Mouse (Mus musculus): ENCODE results near the gene Fip1l1. TPM values are rescaled to one million over a fixed set of nuclear protein-coding genes. Genes with fewer than 3 reads are reported as not detected.

Gene Fip1l1
- polyA plus RNA-seq (2017; shearing (Covaris generic)): 10 to 100 TPM; 72.6 to 82.9 TPM

- peak; percentile 71 for ATAC-seq
Observed at GRCm38 (mm10) chr5:74535240-74536021, at the start of gene Fip1l1. TSS of gene Fip1l1 (plus strand) at chr5:74535449.

- ATAC-seq: no peak
Observed at GRCm38 (mm10) chr5:74492705-74493104, 42.5 kb upstream of the Fip1l1 start.

GRCm38 (mm10) chr5:74511686-74512085 lies 23.6 kb upstream of the Fip1l1 start:
- ATAC-seq: no peak

GRCm38 (mm10) chr5:74527025-74527424 lies 8.2 kb upstream of the Fip1l1 start:
- ATAC-seq: no peak

GRCm38 (mm10) chr5:74530785-74531184 lies 4.5 kb upstream of the Fip1l1 start:
- ATAC-seq: no peak

- ATAC-seq: peak; percentile 88
Observed at GRCm38 (mm10) chr5:74531630-74532280, 3.5 kb upstream of the Fip1l1 start, which contains the start of gene Scfd2. TSS of gene Scfd2 (minus strand) at chr5:74531759.

- no peak for ATAC-seq
Observed at GRCm38 (mm10) chr5:74536180-74536947, 1.1 kb downstream of the Fip1l1 start.

GRCm38 (mm10) chr5:74545606-74546005 lies 10.4 kb downstream of the Fip1l1 start:
- ATAC-seq: no peak

GRCm38 (mm10) chr5:74549566-74549965 lies 14.3 kb downstream of the Fip1l1 start:
- no peak for ATAC-seq

- no peak for ATAC-seq
Observed at GRCm38 (mm10) chr5:74561151-74561550, 25.9 kb downstream of the Fip1l1 start.

GRCm38 (mm10) chr5:74571767-74572166 lies 36.5 kb downstream of the Fip1l1 start:
- no peak for ATAC-seq

GRCm38 (mm10) chr5:74589133-74589532 lies 53.9 kb downstream of the Fip1l1 start:
- ATAC-seq: no peak

GRCm38 (mm10) chr5:74591413-74591812 lies 56.2 kb downstream of the Fip1l1 start:
- no peak for ATAC-seq

- ATAC-seq: no peak
Observed at GRCm38 (mm10) chr5:74593147-74593546, 57.9 kb downstream of the Fip1l1 start.

GRCm38 (mm10) chr5:74600010-74600409 lies 64.8 kb downstream of the Fip1l1 start:
- ATAC-seq: no peak

GRCm38 (mm10) chr5:74601171-74601570 lies 65.9 kb downstream of the Fip1l1 start:
- ATAC-seq: no peak

- ATAC-seq: no peak
Observed at GRCm38 (mm10) chr5:74601965-74602364, 66.7 kb downstream of the Fip1l1 start.

GRCm38 (mm10) chr5:74602371-74602770 lies 67.1 kb downstream of the Fip1l1 start:
- no peak for ATAC-seq

- ATAC-seq: no peak
Observed at GRCm38 (mm10) chr5:74603306-74603705, 68.1 kb downstream of the Fip1l1 start.

GRCm38 (mm10) chr5:74606213-74606612 lies 71.0 kb downstream of the Fip1l1 start:
- no peak for ATAC-seq

- ATAC-seq: no peak
Observed at GRCm38 (mm10) chr5:74610511-74610910, 75.3 kb downstream of the Fip1l1 start.

- ATAC-seq: no peak
Observed at GRCm38 (mm10) chr5:74612713-74613112, 77.5 kb downstream of the Fip1l1 start.

- ATAC-seq: no peak
Observed at GRCm38 (mm10) chr5:74613491-74614151, 78.4 kb downstream of the Fip1l1 start.

Measured in activated CD4-positive, CD25-positive, alpha-beta regulatory T cell, adult 4 months (primary cell).